Mouse (Mus musculus) cerebellum, adult 11 months (tissue): ENCODE data around the gene Ankmy2.
A peak's percentile ranks its signal among the peaks of the same experiment; 100 is the strongest.

Source experiments
- DNase-seq: peaks from one replicate; pipeline ENCODE4 v3.0.0; 2022

Gene Ankmy2

DNA sequence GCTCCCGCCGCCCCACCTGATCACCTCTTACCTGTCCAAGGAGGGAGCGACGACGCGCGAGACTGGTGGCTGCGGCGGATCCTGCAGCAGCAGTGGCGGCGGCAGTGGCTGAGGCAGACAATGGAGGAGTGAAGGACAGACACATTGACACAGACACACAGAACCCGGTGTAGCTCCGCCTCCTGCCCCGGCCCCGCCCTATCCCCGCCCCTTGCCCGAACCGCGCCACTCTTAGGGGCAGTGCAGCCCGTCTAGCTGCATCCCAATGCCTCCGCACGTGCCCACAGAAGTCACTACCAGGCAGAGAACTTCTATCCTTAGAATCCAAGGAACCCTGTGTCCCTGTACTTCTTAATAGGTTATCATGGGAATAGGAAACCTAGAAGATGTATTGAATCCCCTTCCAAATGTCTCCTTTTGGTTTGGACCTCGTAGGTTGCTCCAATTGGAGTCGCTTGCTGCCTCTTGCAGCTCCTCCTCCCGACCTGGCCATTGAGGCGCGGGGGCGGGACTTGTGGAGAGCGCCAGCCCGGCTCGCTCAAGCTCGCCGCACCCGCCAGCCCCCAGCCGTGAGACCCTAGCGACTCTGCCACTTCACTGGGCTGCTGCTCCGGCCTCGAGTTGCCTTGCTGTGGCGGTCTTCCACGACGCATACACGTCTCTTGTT is at the start of gene Ankmy2:
Gene Ankmy2 (plus strand): TSS at position 478 of the 667 bp plus-strand sequence.
- DNase-seq, result peak; percentile 82

GRCm38 (mm10) chr12:36108442-36108841 is 48.5 kb upstream of the Ankmy2 start:
- DNase-seq, result no peak

- DNase-seq, result no peak
Observed at GRCm38 (mm10) chr12:36110457-36110856, 46.5 kb upstream of the Ankmy2 start.

GRCm38 (mm10) chr12:36111110-36111509 is 45.8 kb upstream of the Ankmy2 start:
- DNase-seq, result no peak

DNA sequence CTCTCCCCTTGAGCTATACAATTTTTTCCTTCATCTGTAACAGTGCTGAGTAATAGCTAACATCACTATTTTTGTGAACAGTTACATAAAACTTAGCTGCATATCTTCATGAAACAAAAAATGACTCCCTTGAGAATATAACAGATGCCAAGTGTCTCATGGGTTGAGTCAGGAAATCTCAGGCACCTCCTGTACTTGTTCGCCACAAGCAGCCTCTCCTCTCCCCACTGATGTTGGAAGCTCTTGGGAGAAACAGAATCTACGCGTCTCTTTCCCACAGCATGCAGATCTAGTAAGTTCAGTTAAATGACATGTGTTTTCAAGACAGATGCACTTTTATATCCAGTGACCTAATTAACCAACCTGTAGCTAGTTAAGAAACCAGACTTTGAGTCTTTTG is 44.8 kb upstream of the Ankmy2 start:
- DNase-seq, result no peak

- no peak for DNase-seq
Observed at GRCm38 (mm10) chr12:36117161-36117560, 39.8 kb upstream of the Ankmy2 start.

DNA sequence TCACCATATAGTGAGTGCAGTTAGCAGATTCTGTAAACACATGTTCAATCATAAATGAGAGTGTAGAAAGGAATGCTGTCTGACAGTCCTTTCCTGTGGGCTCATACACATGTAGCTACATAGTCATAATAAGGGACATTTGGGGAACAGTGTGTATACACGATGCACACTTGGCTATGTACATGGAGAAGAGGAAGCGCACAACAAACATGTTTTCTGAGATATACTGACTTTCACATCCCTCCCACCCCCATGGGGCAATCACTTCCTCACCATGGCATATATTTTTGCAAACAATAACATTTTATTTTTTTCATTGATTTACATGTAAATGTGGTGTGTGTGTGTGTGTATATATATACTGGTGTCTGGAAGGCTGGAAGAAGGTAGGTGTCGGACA is 37.7 kb upstream of the Ankmy2 start:
- DNase-seq, result no peak

DNA sequence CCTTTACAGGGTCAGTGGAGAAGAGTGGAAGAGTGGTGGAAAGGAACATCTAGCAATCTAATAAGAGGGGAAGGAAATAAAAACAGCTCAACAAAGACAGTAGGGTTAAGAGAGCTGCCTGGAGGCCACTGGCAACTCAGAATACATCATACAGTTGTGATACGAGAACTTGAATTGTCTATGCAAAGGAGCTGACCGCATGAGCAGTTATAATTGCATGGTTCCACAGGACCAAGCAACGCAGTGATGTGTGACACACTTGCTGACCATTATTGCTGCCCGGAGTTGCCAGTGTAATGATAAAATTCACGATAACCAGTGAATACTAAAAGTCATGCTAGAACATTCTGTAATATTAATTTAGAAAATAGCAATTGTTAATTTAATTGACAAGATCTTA is 30.9 kb upstream of the Ankmy2 start:
- DNase-seq, result no peak

- no peak for DNase-seq
Observed at GRCm38 (mm10) chr12:36129826-36130225, 27.1 kb upstream of the Ankmy2 start.

DNA sequence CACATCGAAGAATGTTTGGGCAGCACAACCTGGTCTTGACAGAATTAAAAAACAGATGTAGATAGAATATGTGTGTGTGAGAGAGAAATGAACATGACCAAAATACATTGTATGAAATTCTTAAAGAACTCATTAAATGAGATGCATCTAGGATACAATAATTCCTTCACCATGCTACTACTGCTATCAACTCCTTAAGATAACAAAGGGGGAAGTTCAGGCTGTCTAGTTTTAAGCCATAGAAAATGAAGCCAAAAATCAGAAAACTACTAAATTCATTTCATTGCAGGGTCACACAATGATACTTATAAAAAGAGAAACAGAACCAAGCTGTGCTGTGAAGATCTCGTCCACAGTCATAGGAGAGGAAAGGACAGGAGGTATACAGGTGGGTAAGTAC is 24.7 kb upstream of the Ankmy2 start:
- no peak for DNase-seq

DNA sequence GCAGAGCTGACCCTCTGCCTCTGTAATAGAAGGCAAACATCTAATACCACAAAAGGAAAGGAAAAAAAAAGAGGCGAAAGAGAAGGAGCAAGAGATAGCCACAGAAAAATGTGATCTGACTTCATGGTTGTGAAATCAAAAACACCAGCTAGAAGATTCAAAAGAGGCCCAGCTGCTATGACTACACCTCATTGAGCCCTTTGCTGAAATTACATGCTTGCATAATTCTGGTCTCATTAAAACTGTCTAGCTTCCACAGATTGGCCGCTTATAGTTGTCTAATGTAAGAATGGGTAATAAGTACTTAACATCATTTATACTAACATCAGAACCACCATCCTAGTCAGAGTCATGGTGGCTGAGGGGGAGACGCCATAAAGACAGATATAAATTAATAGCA is 24.2 kb upstream of the Ankmy2 start:
- DNase-seq, result no peak

GRCm38 (mm10) chr12:36133547-36133946 is 23.4 kb upstream of the Ankmy2 start:
- no peak for DNase-seq

- DNase-seq, result no peak
Observed at GRCm38 (mm10) chr12:36134111-36134510, 22.8 kb upstream of the Ankmy2 start.

DNA sequence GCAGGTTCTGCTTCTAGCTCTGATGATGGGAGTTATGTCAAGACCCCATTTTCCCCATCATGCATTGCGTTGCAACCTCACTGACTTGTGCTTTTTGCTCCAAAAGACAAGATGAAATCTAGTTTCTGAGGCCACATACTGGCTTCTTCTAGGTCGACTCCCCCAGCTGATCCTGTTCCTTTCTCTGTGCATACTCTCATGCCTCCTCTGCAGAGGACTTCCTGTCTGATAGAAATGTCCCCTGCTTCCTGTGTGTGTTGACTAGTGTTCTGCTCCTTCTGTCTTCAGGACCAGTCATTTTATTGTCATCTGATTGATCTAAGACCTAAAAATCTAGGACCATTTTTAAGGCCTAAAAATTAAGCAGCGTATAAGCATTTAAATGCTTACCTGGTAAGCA is 21.5 kb upstream of the Ankmy2 start:
- DNase-seq, result no peak

DNA sequence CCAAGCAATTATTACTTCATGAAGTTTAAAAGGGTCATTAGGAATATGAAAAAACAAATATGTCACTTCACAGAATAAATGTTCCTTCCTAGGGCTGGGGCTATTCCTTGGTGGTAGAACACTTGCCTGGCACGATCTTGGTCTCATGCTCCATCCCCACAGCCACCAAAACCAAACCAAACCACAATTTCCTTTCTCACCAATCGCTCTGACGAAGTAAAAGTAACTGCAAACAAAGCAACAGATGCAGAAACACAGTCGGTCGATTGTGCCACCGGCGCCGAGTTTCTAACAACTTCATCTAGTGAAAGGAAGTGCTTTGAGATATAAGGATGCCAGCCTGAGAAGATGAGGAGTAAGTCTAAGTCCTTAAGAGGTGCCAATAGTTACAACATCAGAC is 20.6 kb upstream of the Ankmy2 start:
- no peak for DNase-seq

GRCm38 (mm10) chr12:36137192-36137591 is 19.7 kb upstream of the Ankmy2 start:
- DNase-seq, result no peak

GRCm38 (mm10) chr12:36140401-36140800 is 16.5 kb upstream of the Ankmy2 start:
- DNase-seq, result no peak

- DNase-seq, result no peak
Observed at GRCm38 (mm10) chr12:36146230-36147011, 10.5 kb upstream of the Ankmy2 start.

DNA sequence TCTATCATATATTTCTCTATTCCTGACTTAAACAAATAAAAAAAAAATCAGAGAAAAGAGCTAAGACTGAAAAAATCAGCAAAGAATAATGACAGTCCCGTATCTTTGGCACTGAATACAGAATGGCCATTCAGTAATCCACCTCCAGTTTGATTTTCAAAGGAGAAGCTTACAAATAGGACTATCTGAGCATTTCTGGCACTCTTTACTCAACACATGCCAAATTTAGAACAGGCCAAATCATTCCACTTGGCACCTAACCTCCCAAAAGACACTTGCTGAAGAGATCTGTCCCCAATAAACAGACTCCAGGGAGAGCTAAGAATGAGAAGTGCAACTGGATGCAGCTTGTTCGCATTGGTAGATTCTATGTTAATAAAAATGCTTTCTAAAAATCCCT is 6.6 kb upstream of the Ankmy2 start:
- peak; percentile 42 for DNase-seq

DNA sequence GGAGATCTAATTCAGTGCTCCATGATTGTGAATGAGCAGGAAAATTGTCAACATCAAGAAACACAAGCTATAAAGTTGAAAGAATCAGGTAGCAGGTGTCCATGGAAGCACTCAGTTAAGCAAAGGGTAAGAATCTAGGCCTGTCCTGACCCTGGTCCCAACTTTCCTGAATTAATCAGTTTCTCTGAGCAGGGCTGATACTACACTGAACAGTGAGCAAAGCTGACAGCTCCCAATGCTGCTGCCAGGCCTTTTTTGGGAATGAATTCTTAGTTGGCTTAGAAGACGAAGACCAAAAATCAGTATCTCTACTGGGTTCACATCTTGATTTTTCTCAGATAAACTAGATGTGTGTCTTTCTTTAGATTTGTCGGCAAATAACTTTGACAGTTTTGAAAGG is 6.2 kb upstream of the Ankmy2 start:
- no peak for DNase-seq

- peak; percentile 32 for DNase-seq
Observed at GRCm38 (mm10) chr12:36155141-36155641, 1.7 kb upstream of the Ankmy2 start.

GRCm38 (mm10) chr12:36156101-36156636 is 745 bp upstream of the Ankmy2 start:
- DNase-seq, result no peak

DNA sequence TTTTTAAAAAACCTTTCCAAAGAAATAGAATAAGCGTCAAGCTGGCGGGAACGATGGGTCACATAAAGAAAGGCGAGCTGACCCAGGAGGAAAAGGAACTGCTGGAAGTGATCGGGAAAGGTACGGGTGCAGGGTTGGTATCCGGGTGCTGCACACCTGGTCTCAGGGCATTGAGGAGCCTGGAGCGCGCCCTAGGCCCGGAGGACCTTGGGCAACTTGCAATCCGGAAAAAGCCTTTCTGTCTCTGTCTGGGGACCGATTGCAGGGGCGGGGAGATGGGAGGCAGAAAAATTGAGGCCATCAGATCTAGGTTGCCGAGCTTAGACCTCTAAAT is 357 bp downstream of the Ankmy2 start:
- no peak for DNase-seq

- peak; percentile 44 for DNase-seq
Observed at GRCm38 (mm10) chr12:36157638-36158308, 859 bp downstream of the Ankmy2 start, which contains the start of gene Bzw2. Gene Bzw2 (minus strand): TSS chr12:36158080.
